Mouse (Mus musculus): ENCODE results near the gene Cfap97d2.

The Cfap97d2 gene

DNA sequence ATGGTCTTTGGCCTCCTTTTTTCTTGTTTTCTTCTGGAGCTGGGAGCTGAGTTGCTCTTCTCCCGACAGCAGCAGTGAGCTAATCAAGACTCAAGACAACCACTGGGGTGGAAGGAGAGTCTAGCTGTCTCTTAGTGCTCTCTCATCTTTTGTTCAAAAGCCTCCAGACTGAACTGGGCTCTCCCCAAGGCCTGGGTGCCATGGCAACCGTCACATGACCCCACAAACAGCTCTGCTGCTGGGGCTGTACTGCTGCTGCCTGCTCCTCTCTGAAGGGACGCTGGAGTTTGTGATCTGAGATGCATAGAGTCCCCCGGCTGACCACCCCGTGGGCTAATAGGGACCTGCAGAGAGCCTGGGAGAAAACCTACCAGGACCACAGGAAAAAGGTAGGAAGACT lies at the start of gene Cfap97d2:
Gene Cfap97d2, plus strand, starts transcription at position 222 of the 400 bp plus-strand sequence.
- DNase-seq (ENCODE audit: low read depth, low spot score) = no peak

DNA sequence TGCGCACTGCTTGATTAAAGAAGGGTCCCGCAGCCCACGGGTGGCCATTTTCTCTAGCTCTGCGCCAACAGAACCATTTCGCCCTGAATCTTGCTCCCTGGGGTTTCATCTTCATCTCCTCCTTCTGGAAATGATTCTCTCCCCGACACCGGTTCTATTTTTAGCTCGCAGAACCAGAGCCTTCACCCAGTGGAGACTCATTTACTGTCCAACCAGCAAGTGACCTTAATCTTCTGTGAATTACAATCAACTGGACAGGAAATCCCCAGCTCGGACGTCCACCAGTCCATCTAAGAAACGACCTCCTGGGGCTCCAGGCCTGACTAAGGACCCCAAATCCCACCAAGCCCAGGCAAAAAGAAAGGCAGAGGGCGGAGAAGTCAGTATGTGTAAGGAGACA lies 48.2 kb upstream of the Cfap97d2 start:
- DNase-seq (ENCODE audit: low read depth, low spot score) = no peak

DNA sequence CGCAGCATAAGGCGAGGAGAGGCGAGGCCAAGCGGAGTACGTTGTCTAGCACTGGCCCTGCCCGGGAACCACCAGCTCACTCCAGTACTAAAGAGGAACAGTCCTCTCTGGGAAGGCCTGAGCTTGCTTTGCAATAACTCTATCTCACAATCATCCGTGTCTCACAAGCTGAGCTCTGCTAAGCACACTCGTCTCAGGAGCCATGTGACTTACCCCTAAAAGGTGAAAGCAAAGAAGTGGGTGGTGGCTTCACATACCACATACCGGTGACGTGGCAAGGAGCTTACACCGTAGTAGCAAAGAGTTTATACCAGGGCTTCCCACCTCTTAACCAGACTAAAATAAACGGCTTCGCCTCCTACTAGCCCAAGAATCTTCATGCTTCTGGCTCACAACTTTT lies 45.4 kb upstream of the Cfap97d2 start:
- DNase-seq (ENCODE audit: low read depth, low spot score) = no peak

- DNase-seq (ENCODE audit: low read depth, low spot score) = no peak
Measured at GRCm38 (mm10) chr8:13664711-13665210, 40.9 kb upstream of the Cfap97d2 start.

DNA sequence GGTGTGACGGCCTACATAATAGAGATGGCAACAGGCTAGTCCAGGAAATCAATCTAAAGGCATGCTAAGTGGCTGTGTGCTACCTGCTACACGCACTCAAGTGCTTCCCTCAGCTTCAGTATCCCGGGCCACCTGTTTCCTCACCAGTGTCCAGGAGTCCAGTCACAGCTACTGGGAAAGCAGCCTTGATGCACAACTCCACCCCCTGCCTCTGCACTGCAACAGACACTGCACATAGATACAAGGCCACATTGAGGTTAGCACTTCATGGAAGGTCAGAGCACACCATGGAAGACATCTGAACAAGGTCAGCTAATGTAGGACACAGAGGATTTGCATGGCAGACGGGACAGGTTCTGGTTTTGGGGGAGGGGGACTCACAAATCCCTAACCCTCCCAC lies 40.2 kb upstream of the Cfap97d2 start:
- DNase-seq (ENCODE audit: low read depth, low spot score) = no peak

DNA sequence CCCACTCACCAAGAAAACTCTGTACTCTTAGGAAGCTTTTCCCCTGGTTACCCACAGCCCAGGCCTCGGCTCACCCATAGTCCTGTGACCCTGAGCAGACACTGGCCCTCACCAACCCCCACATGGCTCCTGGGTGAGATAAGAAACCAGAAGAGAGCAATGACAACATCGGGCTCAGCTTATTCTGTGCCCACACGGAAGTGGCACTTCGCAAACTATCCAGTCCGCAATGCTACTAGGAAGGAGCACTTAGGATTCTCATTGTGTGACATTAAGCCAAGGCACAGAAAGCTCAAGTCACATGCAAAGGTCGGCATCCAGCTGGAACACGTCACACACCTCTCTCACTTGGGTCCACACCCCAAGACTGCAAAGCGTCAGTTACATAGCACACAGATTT lies 39.7 kb upstream of the Cfap97d2 start:
- no peak for DNase-seq (ENCODE audit: low read depth, low spot score)

DNA sequence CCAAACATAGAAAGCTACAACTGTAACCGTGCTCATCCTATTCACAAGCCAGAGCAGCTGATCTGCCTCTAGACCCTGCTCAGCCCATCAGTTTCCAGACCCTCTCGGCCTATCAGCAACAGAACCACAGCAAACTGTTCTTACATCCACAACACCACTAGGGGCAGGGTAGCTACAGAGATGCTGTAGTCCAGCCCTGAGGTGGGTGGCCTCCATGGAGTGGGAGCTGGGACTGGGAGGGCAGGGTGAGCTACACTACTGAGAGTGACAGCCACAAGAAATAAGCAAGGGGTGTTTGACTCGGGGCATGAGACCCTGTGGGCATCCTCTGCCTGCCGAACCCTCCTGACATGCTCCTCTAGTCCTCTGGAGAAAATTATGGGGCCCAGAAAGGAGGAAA lies 37.8 kb upstream of the Cfap97d2 start:
- no peak for DNase-seq (ENCODE audit: low read depth, low spot score)

DNA sequence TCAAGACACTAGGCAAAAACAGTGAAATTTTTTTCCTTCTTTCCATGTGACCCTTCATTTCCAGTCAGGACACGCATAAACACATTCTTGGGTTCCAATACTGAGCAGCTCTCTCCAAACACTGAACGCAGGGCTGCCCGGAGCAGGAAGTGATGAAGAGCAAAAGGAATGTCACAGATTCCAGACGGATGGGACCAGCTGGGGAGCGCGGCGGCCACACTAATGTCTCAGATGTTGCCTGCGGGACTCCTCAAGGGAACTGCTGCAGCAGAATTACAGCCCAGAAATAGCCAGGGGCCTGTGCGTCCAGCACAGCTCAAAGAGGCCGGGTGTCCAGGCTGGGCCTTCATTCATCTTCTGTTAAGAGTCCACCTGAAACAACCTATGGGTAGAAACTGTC lies 37.3 kb upstream of the Cfap97d2 start:
- DNase-seq (ENCODE audit: low read depth, low spot score) = no peak

GRCm38 (mm10) chr8:13670011-13670471 lies 35.6 kb upstream of the Cfap97d2 start:
- DNase-seq (ENCODE audit: low read depth, low spot score) = no peak

GRCm38 (mm10) chr8:13671246-13672003 lies 34.3 kb upstream of the Cfap97d2 start:
- no peak for DNase-seq (ENCODE audit: low read depth, low spot score)

DNA sequence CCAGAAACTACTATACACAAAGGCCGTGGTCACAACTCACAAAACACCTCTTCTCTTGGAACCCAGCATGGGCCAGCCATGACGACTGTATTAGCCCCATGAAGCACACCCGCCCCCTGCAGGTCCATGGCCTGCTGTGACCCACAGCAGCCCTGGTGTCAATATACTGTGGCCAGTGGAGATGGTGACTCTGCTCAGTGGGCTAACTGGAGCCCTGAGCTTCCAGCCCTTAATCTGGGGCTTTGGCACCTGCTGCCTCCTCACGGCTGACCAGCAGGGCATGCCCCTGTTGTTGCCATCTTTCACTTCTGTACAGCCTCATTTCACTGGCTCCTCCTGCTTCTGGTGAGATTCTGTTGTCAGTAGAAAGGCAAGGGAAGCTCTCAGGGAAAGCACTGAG lies 32.5 kb upstream of the Cfap97d2 start:
- DNase-seq (ENCODE audit: low read depth, low spot score) = no peak

- no peak for DNase-seq (ENCODE audit: low read depth, low spot score)
Measured at GRCm38 (mm10) chr8:13674294-13675010, 31.2 kb upstream of the Cfap97d2 start.

- DNase-seq (ENCODE audit: low read depth, low spot score) = no peak
Measured at GRCm38 (mm10) chr8:13675121-13675520, 30.6 kb upstream of the Cfap97d2 start.

DNA sequence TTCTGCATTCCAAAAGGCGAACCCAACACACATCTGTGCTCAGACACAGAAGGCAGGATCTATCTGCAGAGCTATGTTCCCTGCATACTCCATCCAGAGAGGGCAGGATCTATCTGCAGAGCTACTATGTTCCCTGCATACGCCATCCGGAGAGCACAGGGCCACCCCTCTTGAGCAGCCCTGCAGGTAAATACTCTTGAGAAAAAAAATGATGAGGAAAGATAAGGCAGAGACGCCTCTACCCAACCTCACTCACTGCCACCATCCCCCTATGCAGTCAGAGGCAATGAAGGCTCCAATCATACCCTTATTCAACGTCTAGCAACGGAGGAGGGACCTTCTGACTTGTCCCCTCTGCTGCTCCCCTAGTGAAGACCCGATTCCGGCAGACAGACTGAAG lies 30.2 kb upstream of the Cfap97d2 start:
- no peak for DNase-seq (ENCODE audit: low read depth, low spot score)

DNA sequence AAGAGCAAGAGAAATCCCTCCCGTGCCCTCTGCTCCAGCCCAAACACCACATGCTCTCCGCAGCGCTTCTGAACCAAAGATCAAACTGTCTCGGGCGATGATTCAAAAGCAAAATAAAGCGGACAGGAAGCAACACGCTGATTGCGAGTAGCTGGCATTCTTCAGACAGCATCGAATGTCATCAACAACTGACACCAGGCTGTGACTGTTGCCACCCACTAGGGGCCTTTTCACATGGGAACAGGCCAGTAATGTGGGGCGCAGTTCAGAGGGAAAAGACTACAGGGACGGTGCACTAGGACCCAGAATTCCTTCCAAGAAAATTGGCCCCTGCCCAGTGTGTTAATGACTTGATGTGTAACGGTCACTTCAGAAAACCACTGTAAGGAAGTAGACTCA lies 29.4 kb upstream of the Cfap97d2 start:
- peak; percentile 71 for DNase-seq (ENCODE audit: low read depth, low spot score)

- DNase-seq (ENCODE audit: low read depth, low spot score) = peak; percentile 73
Measured at GRCm38 (mm10) chr8:13676701-13677412, 28.8 kb upstream of the Cfap97d2 start.

DNA sequence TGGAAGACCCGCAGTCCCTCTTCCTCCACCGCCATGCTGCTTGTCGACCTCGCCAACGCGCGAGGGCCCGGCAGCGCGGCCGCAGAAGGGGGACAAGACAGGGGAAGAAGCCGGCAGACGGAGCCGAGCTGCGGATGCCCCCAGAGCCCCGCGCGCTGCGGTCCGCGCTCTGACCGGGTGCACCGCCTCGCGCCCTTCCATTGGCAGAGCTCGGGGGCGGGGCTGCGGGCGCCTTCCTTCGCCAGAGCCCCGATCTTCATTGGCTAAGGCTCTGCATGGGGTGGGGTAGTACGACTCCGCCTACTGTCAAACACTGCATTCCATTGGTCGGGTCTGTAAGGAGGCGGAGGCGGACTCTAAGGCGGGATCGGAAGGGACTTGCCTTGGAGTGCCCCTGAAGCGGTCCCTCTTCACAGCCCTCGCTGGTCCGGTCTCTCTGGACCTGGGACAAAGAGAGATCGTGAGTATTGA lies 28.2 kb upstream of the Cfap97d2 start, which contains the start of gene Rasa3:
Gene Rasa3, minus strand, starts transcription at position 191 of the 471 bp plus-strand sequence.
- DNase-seq (ENCODE audit: low read depth, low spot score) = peak; percentile 96

DNA sequence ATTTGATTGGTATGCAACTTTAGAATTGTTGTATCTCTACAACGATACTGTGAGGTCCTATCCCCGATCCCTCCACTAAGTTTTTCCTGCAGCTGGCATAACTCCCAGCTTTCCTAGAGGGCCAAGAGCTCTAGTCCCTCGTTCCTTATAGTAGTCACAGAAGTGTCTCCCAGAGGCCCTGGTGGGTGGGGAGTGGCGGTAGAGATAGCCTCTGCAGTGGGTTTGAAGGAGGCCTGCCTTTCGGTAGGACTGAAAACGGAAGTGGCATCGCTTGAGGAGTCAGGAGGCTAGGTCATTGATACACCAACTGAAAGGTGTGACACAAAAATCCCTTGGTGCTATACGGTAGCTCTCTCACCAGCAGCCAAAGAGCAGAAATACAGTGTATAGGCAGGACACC lies 27.5 kb upstream of the Cfap97d2 start:
- no peak for DNase-seq (ENCODE audit: low read depth, low spot score)

DNA sequence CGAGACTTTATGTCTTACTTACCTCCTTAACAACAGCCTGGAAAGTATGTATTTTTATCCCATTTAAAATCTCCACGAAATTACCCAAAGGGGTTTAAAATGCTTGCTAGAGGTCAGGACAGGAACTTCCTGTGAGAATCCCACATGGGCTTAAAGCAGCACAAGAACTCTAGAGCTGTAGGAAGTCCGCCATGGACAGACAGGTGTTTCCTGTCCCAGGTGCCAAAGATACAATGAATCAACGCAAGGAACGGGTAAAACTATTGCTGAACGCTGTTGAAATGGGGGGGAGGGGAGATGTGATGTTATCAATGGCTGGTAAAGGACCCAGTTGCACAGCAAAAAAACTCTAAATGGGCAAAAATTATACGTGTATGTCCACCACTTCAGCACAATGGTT lies 21.6 kb upstream of the Cfap97d2 start:
- no peak for DNase-seq (ENCODE audit: low read depth, low spot score)

DNA sequence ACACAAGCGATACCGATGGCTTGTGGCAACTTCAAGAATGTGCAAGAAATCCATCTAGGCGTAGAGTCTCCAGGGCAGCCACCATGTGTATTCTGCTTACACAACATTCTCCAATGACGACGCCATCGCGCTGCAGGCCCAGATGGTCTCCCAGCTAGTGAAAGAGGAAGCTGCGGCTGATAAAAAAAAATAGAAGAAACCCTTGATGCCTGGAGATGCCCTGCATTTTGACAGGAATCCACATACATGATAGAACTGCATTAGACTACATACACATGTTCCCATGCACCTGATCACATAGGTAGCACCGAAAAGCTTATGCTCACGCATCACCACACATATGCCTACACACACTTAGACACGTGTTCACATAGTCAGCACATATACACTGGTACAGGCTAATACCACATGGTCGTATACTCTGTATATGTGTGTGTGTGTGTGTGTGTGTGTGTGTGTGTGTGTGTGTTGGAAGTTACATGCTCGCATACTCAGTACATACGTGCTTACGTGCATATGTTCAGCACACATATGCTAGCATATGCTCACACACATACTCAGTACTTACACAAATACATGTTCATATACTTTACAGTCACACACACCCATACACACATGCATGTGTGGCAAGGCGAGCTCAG lies 19.9 kb upstream of the Cfap97d2 start:
- no peak for DNase-seq (ENCODE audit: low read depth, low spot score)

GRCm38 (mm10) chr8:13686426-13686825 lies 19.3 kb upstream of the Cfap97d2 start:
- DNase-seq (ENCODE audit: low read depth, low spot score) = no peak

Measured in telencephalon, adult 2 months (tissue).